20 mouse cellular contexts compared by ENCODE assay signal in the genomic region with DNA sequence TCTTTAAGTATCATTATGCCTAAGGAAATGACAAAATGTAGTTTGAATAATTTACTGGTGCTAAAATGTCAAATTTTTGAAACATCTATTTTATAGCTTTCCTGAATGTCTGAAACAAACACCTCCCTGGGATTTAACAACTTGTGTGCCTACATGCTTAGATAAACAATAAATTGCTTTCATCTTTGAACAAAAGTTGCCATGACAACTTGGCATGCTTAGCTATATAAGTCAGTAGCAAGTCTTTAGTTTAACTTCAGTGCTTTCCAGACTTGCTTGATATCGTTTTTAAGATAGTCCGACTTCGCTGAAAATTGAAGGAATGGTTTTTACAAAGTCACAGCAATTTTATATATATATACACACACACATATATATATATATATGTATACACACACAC.
DNase-seq lines count a peak whose midpoint lies in the region; ATAC-seq and TF ChIP-seq lines count a peak whose summit lies in the region.
"Had no signal": no experiment of that assay in that cellular context is flagged by ENCODE, and none has a peak within 500 bp of the region (broad histone marks: within the 10 kb centered on the region; RNA-seq: fewer than 3 reads in every experiment).

No protein-coding gene starts in this region.

- H3K4me3 ChIP-seq in embryonic facial prominence, embryonic 14.5 days (ENCODE audit: low read depth, low read length), result no peak overlapping the region
- no peak overlapping the region for H3K4me3 ChIP-seq in embryonic facial prominence, embryonic 10.5 days
- no peak overlapping the region for H3K4me3 ChIP-seq in kidney, postnatal 0 days (replicated peaks; ENCODE audit: low read depth, low read length)
- no peak overlapping the region for H3K4me3 ChIP-seq in midbrain, postnatal 0 days (ENCODE audit: low read depth, low read length)
- H3K4me3 ChIP-seq in midbrain, embryonic 11.5 days (ENCODE audit: low read depth, low read length), result no peak overlapping the region
- H3K4me3 ChIP-seq: embryonic facial prominence, embryonic 15.5 days; heart, embryonic 10.5 days; hindbrain, embryonic 13.5 days; limb, embryonic 12.5 days; liver, embryonic 12.5 days; lung, embryonic 15.5 days; neural tube, embryonic 12.5 days had no signal

- H3K27me3 ChIP-seq in embryonic facial prominence, embryonic 14.5 days (replicated peaks; ENCODE audit: control insufficient read depth, insufficient read depth, low read length), result no peaks in the 10 kb centered on the region
- H3K27me3 ChIP-seq in embryonic facial prominence, embryonic 10.5 days (replicated peaks; ENCODE audit: low read depth, poor library complexity, severe bottlenecking), result no peaks in the 10 kb centered on the region
- H3K27me3 ChIP-seq in kidney, postnatal 0 days (ENCODE audit: insufficient read depth, low read length), result no peaks in the 10 kb centered on the region
- H3K27me3 ChIP-seq in midbrain, postnatal 0 days (ENCODE audit: insufficient read depth, low read length), result no peaks in the 10 kb centered on the region
- no peaks in the 10 kb centered on the region for H3K27me3 ChIP-seq in midbrain, embryonic 11.5 days (ENCODE audit: control insufficient read depth, insufficient read depth, low read length)
- H3K27me3 ChIP-seq: embryonic facial prominence, embryonic 15.5 days; hindbrain, embryonic 13.5 days; limb, embryonic 12.5 days; liver, embryonic 12.5 days; lung, embryonic 15.5 days; neural tube, embryonic 12.5 days had no signal

- H3K27ac ChIP-seq in embryonic facial prominence, embryonic 14.5 days (replicated peaks; ENCODE audit: low read depth, low read length), result no peak overlapping the region
- H3K27ac ChIP-seq in embryonic facial prominence, embryonic 10.5 days (replicated peaks), result no peak overlapping the region
- no peak overlapping the region for H3K27ac ChIP-seq in kidney, postnatal 0 days
- H3K27ac ChIP-seq in midbrain, postnatal 0 days (ENCODE audit: low read depth, low read length), result no peak overlapping the region
- H3K27ac ChIP-seq in midbrain, embryonic 11.5 days (ENCODE audit: low read depth, low read length), result no peak overlapping the region
- H3K27ac ChIP-seq: embryonic facial prominence, embryonic 15.5 days; heart, embryonic 10.5 days; hindbrain, embryonic 13.5 days; limb, embryonic 12.5 days; liver, embryonic 12.5 days; lung, embryonic 15.5 days; neural tube, embryonic 12.5 days had no signal

- H3K4me2 ChIP-seq in embryonic facial prominence, embryonic 14.5 days (ENCODE audit: low read depth, low read length), result no peak overlapping the region
- no peak overlapping the region for H3K4me2 ChIP-seq in kidney, postnatal 0 days (ENCODE audit: low read length)
- no peak overlapping the region for H3K4me2 ChIP-seq in midbrain, postnatal 0 days (ENCODE audit: low read depth, low read length, poor library complexity, severe bottlenecking)
- no peak overlapping the region for H3K4me2 ChIP-seq in midbrain, embryonic 11.5 days
- H3K4me2 ChIP-seq: embryonic facial prominence, embryonic 15.5 days; hindbrain, embryonic 13.5 days; limb, embryonic 12.5 days; liver, embryonic 12.5 days; lung, embryonic 15.5 days; neural tube, embryonic 12.5 days had no signal

- 82% methylated on average over 3 of the region's 3 CpGs for WGBS in embryonic facial prominence, embryonic 14.5 days
- 93% methylated on average over 3 of the region's 3 CpGs for WGBS in embryonic facial prominence, embryonic 10.5 days
- 78% methylated on average over 3 of the region's 3 CpGs for WGBS in kidney, postnatal 0 days
- 41% methylated on average over 3 of the region's 3 CpGs for WGBS in midbrain, postnatal 0 days
- 86% methylated on average over 3 of the region's 3 CpGs for WGBS in midbrain, embryonic 11.5 days

- H3K36me3 ChIP-seq in embryonic facial prominence, embryonic 14.5 days (ENCODE audit: control insufficient read depth, insufficient read depth, low read length), result no peaks in the 10 kb centered on the region
- H3K36me3 ChIP-seq in embryonic facial prominence, embryonic 10.5 days (replicated peaks), result no peaks in the 10 kb centered on the region
- H3K36me3 ChIP-seq in kidney, postnatal 0 days (ENCODE audit: insufficient read depth, low read length), result no peaks in the 10 kb centered on the region
- H3K36me3 ChIP-seq in midbrain, postnatal 0 days (ENCODE audit: insufficient read depth, low read length), result no peaks in the 10 kb centered on the region
- no peaks in the 10 kb centered on the region for H3K36me3 ChIP-seq in midbrain, embryonic 11.5 days (ENCODE audit: control insufficient read depth, insufficient read depth, low read length)
- H3K36me3 ChIP-seq: embryonic facial prominence, embryonic 15.5 days; heart, embryonic 10.5 days; hindbrain, embryonic 13.5 days; limb, embryonic 12.5 days; liver, embryonic 12.5 days; lung, embryonic 15.5 days; neural tube, embryonic 12.5 days had no signal

- no peaks in the 10 kb centered on the region for H3K9me3 ChIP-seq in embryonic facial prominence, embryonic 14.5 days (ENCODE audit: control insufficient read depth, low read length)
- no peaks in the 10 kb centered on the region for H3K9me3 ChIP-seq in embryonic facial prominence, embryonic 10.5 days
- no peaks in the 10 kb centered on the region for H3K9me3 ChIP-seq in kidney, postnatal 0 days (replicated peaks; ENCODE audit: low read length)
- no peaks in the 10 kb centered on the region for H3K9me3 ChIP-seq in midbrain, postnatal 0 days (ENCODE audit: low read length)
- H3K9me3 ChIP-seq in midbrain, embryonic 11.5 days (ENCODE audit: control insufficient read depth, low read length), result no peaks in the 10 kb centered on the region
- H3K9me3 ChIP-seq: embryonic facial prominence, embryonic 15.5 days; heart, embryonic 10.5 days; hindbrain, embryonic 13.5 days; limb, embryonic 12.5 days; liver, embryonic 12.5 days; lung, embryonic 15.5 days; neural tube, embryonic 12.5 days had no signal

- ATAC-seq in embryonic facial prominence, embryonic 14.5 days (ENCODE audit: low read depth), result no peak
- ATAC-seq in kidney, postnatal 0 days (replicated peaks; ENCODE audit: low FRiP score, low read depth), result no peak
- ATAC-seq in midbrain, postnatal 0 days (ENCODE audit: low FRiP score), result no peak
- no peak for ATAC-seq in midbrain, embryonic 11.5 days (ENCODE audit: low FRiP score)
- ATAC-seq: CD4-positive, CD25-positive, alpha-beta regulatory T cell, adult 4 months; intestine, embryonic 16.5 days; liver, embryonic 12.5 days had no signal

- no peak for TF ChIP-seq CTCF in kidney, postnatal 0 days (IDR thresholded peaks at IDR 0.05; ENCODE audit: low read depth)
- no peak for TF ChIP-seq CTCF in midbrain, postnatal 0 days (IDR thresholded peaks at IDR 0.05)

- peak; percentile 38 for DNase-seq in embryonic facial prominence, embryonic 14.5 days (ENCODE audit: low spot score)
- DNase-seq in embryonic facial prominence, embryonic 10.5 days (ENCODE audit: low spot score), result no peak
- DNase-seq in kidney, postnatal 0 days (ENCODE audit: low spot score), result peak; percentile 27
- no peak for DNase-seq in kidney, postnatal 25 days
- DNase-seq in midbrain, postnatal 0 days (ENCODE audit: low spot score), result peak; percentile 77
- DNase-seq in midbrain, embryonic 11.5 days (ENCODE audit: low spot score, missing footprints), result no peak
- DNase-seq in frontal cortex, postnatal 25 days (ENCODE audit: low spot score in 2 of 2), result no peak
- DNase-seq in cerebellum, adult 9-11 months, result no peak
- DNase-seq: adrenal gland, postnatal 14 days; cerebellum, adult 2 months; thymus, postnatal 36 days had no signal

- no peaks in the 10 kb centered on the region for H3K4me1 ChIP-seq in embryonic facial prominence, embryonic 14.5 days (ENCODE audit: control insufficient read depth, insufficient read depth, low read length)
- no peaks in the 10 kb centered on the region for H3K4me1 ChIP-seq in embryonic facial prominence, embryonic 10.5 days
- no peaks in the 10 kb centered on the region for H3K4me1 ChIP-seq in kidney, postnatal 0 days (replicated peaks; ENCODE audit: insufficient read depth, low read length)
- H3K4me1 ChIP-seq in midbrain, postnatal 0 days (ENCODE audit: insufficient read depth, low read length), result no peaks in the 10 kb centered on the region; the same call in 1 of the 2 replicates
- no peaks in the 10 kb centered on the region for H3K4me1 ChIP-seq in midbrain, embryonic 11.5 days (ENCODE audit: control insufficient read depth, insufficient read depth, low read length)
- H3K4me1 ChIP-seq: embryonic facial prominence, embryonic 15.5 days; heart, embryonic 10.5 days; limb, embryonic 12.5 days; liver, embryonic 12.5 days; neural tube, embryonic 12.5 days had no signal

- no peak overlapping the region for H3K9ac ChIP-seq in embryonic facial prominence, embryonic 14.5 days (ENCODE audit: low read depth, low read length)
- H3K9ac ChIP-seq in kidney, postnatal 0 days (ENCODE audit: low read depth, low read length), result no peak overlapping the region
- H3K9ac ChIP-seq in midbrain, postnatal 0 days (replicated peaks; ENCODE audit: low read length, poor library complexity, severe bottlenecking), result no peak overlapping the region
- no peak overlapping the region for H3K9ac ChIP-seq in midbrain, embryonic 11.5 days (ENCODE audit: low read length)
- H3K9ac ChIP-seq: embryonic facial prominence, embryonic 15.5 days; hindbrain, embryonic 13.5 days; limb, embryonic 12.5 days; liver, embryonic 12.5 days; lung, embryonic 15.5 days; neural tube, embryonic 12.5 days had no signal

Comparison
In these comparisons a context has a peak if more than half of its experiments do, and no peak if none do; other contexts are left out.
1. DNase-seq: peak in embryonic facial prominence, embryonic 14.5 days (single experiment), kidney, postnatal 0 days (single experiment) and midbrain, postnatal 0 days (single experiment); none in embryonic facial prominence, embryonic 10.5 days (single experiment), kidney, postnatal 25 days (0 of 2), midbrain, embryonic 11.5 days (single experiment), frontal cortex, postnatal 25 days (0 of 2) and cerebellum, adult 9-11 months (single experiment).